Mouse (Mus musculus): ENCODE measurements at regions not wholly inside any gene's neighbourhood (a gene's known extent, or its start where the extent isn't known, plus 50 kb on each side); places are given as distances from the start of the nearest gene placed in this dataset.

GRCm38 (mm10) chr3:65442946-65443345 is 50.5 kb upstream of the Ssr3 start:
- TF ChIP-seq CTCF (IDR thresholded peaks at IDR 0.05; ENCODE audit: borderline replicate concordance, insufficient read depth, low read length) = no peak
- TF ChIP-seq POLR2A (IDR thresholded peaks at IDR 0.05; ENCODE audit: low read depth, low read length) = no peak
